Mouse (Mus musculus): ENCODE data around the gene 4833439L19Rik.
A peak's percentile ranks its signal among the peaks of the same experiment; 100 is the strongest.

4833439L19Rik gene

DNA sequence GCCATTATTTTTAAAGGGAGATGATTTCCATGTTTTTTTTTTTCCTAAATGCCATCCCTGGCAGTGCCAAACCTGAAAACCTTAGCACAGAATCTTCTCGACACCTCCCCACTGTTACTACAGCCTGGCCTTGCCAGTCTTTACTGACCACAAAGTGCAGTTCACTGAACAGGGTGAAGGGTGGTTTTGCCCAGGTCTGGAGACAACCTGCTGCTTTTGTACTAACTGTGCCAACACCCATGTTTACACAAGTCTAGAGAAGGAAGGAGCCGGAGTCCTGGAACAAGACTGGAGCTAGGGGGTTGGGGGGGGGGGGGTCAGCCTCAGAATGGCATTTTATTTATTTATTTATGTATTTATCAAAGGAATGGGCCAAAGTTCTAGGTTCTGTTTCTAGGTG lies 16.1 kb upstream of the 4833439L19Rik start:
- DNase-seq, result no peak

DNA sequence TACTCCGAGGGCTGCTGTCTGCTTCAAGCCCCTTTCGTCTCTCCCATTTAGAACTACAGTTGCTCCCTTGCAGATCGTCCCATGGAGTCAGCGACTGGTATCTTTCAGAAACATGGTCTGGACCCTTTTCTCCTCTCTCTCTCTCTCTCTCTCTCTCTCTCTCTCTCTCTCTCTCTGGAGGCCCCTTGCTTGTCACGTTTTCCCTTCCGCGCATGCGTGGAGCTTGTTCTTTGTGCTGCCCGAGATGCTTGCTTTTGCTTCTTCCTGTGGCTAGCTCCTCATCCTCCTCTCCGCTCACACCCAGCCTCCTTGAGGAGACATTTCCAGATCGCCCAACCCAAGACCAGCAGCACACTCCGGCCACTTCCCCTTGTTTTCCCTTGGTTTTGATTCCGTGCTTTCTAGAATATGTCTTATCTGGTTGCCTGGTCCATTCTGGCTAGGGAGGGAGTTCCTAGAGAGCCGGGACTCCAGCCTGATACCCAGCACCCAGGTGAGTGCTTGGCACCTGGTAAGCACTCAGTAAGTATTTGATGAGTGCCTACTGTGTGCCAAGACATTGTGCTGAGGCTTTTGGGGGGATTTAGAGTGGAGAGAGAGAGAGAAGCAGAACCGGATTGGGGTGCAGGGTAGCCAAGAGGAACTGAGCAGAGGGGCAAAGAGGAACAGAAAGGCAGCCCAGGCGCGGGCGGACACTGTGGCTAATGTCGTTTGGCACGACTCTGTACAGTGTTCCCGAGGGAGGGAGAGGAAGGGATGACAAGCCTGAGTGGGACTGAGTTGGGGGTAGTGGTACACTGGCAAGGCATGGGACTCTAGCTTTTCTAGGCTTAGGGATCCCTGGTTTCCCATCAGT lies 12.6 kb upstream of the 4833439L19Rik start:
- DNase-seq, result no peak

DNA sequence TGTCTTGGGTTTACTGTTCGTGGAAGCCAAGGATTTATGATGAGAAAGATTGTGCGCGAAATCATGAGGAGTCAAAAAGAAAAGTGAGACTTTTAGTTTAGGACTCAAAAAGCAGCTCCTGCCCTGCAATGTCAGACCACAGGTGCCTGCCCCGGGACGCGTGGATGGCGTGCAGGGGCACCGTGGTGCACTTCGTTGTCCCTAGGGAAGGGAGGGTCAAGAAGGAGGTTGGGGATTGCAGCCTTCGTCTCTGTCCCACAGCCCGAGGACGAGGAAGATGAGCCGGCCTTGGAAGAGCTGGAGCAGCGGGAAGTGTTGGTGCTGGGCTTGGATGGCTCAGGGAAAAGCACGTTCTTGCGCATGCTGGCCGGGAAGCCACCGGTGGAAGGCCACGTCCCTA lies 10.3 kb upstream of the 4833439L19Rik start:
- no peak for DNase-seq

DNA sequence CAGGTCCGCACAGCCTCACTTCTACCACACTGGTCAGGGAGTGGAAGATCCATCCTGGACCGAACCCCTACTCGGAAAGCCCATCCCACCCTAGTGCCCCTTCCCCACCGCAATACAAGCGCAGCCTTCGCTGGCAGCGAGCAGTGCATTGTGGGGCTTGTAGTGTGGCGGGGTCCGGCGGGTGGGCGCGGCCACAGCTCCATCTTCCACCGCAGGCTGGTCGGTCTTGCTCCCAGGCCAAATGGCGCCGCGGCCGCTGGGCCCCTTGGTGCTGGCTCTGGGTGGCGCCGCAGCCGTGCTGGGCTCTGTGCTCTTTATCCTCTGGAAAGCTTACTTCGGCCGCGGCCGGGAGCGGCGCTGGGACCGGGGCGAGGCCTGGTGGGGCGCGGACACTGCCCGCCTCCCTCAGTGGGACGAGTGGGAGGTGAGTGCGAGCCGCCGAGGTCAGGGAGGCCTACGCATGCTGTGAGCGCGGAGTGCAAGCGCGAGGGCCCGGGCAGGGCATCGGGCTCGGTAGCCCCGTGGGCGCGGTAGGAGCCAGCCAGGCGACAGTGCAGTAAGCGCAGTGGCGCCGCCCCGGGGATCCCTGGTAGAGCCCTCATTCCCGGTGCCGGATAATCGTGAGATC lies 9.7 kb upstream of the 4833439L19Rik start, which contains the start of gene Arl10:
Gene Arl10 (plus strand): TSS at position 162 of the 628 bp plus-strand sequence.
- peak; percentile 87 for DNase-seq

DNA sequence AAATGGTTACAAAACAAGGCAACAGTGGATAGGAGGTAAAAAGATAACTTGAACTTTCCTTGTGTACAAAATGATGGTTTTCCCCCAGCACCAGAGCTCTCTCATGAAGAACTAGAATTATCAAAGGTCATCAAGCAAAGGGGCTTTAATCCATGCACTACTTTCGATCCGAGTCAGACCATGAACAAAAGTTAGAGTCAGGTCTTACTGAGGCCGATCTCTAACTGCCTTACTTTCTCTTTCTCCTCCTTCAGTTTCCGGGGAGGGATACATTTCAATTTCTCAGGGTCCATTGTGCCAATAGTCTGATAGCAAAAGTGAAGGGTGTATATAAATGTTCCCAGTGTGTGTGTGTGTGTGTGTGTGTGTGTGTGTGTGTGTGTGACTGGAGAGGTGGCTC lies 7.4 kb upstream of the 4833439L19Rik start:
- DNase-seq, result no peak

DNA sequence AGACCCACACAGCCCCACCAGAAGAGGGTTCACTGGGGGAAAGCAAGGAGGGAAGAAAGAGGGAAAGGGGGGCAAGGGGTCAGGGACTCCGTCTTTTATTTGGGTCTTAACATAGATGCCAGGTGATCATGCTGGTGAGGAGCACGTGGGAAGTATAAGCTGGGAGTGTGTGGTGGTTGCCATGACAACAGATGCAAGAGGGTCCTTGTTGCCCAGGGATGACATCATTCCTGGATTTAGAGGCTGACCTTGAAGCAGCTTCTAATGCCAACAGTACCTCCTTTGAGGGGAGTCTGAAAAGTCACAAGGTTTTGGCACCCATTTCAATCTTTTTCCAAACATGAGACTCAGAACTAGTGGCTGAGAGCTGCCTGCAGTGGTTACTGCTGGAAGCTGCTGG lies 6.4 kb upstream of the 4833439L19Rik start:
- DNase-seq, result no peak

DNA sequence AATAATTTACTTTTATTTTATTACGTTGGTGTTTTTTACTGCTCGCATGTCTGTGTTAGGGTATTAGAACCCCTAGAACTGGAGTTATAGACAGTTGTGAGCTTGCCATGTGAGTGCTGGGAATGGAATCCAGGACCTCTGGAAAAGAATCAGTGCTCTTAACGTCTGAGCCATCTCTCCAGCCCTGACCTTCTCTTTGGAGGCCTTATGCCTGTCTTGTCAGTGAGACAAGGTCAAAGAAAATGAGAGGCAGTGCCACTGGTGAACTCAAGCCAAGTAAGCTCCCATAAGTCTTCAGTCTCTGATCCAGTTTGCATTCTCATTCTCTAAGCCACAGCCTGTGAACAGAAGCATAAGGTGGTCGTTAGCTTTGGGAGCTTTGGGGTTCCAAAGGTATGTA lies 5.5 kb upstream of the 4833439L19Rik start:
- no peak for DNase-seq

DNA sequence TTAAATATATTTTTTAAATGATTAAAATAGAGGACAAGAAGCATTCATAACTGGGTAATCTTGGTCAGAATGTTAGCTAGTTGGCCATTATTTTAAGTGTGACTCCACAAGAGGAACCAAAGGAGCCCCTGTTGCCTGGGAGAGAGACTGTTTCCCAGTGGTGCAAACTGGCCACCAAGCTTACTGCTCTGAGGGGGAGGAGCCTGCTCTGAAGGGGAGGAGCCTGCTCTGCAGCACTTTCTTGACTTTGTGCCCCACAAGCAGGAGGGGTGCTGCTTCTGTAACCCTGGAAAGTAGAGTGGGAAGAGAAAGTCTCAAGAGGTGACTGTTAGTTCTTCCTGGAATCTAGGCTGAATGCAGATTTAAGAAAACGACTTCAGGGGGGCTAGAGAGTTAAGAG lies 4.0 kb upstream of the 4833439L19Rik start:
- no peak for DNase-seq

DNA sequence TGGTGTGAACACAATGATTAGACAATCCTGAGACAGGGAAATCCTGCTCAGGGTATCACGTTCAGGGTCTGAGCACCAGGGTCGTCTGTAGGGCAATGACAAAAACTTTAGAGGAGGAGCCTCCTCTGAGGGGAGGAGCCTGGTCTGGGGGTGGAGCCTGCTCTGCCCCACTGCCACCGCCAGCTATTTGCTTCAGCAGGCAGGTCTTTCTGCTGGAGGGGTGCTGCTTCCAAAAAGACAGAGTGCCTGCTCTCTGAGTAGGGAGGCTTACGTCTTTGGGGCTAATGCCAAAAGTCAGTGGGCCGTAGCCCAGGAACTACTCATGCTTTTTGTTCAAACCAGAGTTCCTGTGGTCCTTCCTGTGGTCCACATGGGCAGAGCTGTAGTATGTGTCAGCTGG lies 3.1 kb upstream of the 4833439L19Rik start:
- DNase-seq, result peak; percentile 31

DNA sequence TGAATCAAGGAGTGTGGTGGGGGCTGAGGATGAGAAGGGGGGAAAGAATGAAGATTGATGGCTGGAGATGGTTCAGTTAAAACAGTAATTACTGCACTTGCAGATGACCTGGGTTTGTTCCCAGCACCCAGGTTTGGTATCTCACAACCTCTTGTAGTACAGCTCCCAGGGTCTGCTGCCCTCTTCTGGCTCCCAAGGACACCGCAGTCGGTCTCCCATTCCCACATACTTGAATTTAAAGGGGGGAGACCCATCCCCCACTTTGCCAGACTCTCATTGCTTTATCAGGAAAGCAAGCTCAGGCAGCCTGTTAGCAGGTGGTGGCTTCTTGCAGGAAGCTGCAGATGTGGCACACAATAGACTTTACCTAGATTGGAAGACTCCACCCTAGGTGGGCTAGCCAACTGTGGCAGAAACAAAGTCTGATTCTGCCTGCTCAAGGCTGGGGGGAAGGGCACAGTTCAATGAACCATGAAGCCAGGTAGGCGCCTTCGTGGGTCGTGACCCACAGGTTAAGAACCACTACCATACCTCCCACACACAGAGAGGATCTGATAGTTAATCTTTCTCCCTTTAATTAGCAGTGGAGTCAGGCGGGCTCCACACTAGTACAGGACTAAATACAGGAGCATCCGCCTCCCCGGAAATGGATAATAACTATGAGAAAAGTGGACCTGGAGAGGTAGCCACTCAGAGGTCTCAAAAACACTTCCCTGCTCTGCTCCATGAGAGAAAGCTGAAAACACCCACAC lies 535 bp upstream of the 4833439L19Rik start:
- DNase-seq, result peak; percentile 68

DNA sequence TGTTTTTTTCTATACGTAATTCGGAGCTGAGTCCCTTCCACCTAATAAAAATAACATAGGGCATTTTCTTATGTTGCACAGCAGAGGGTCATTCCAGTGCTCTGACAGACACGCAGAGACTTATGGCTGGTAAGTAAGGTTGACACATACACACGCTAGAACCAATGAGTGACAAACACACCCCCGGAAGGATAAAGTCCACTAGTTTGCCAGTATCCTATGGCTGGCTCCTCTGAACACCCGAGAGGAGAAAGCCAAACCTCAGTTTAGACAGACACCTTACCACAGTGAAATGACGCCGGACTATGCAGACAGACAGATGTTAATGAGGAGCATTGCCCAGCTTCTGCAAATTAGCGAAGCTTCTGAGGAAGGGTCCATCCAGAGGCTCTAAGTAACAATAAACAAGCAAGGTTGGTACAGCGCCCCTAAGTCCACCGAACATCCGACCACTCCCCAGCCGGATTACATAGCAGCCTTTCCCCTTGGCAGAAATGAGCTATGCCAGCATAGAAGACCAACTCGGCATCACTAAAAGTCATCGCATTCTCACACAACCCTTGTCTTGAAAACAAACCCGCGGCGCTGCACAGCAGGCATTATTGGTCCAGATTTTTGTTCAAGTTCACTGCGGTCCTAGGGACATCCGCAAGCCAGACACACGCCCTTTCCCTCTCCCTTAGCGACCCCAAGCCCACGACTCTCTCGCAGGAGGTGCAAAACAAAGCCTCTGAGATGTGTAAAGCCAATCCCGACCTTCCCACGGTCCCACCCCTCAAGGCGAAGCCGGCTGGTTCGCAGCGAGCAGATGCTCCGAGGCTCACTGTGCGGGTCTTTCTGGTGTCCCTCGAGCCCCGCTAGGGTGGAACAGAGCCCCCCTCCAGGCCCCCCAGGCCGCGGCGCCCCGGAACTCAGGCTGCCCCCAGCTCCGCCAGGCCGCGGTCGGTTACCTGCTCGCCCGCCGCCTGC lies 719 bp downstream of the 4833439L19Rik start:
- peak; percentile 49 for DNase-seq

DNA sequence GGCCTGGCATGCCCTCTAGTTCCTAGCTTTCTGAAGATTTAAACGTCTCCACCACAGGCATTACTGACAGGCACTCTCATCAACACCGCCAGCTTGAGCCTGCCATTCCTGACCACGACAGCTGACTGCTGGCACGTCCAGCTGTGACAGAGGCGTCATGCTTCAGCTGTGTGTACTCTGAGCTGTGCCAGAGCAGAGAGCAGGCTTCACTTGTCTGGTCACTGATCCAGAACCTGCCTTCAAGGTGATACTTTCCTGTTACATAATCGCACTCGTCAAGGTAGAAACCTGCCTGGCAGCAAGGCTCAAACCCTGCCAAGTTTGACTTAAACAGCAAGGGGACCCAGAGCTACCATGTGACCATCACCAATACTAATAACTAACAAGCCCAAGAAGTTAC lies 2.7 kb downstream of the 4833439L19Rik start:
- DNase-seq, result peak; percentile 83

DNA sequence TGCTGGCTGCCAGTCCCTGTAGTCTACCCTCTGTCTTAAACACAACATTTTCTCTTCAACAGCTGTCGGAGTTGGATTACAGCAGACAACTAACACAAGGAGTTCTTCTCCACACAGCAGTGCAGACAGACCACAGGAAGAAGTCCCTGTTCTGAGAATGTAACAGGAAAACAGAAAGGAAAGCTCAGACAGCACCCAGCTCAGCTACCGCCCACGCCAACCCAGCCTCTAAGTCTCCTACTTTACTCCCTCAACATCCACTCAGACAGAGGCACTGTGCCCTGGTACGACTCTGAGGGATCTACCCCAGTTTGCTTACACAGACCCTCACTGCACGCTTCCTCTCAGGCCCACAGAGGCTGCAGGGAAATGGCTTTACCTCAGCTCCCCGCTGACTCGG lies 4.6 kb downstream of the 4833439L19Rik start:
- no peak for DNase-seq

DNA sequence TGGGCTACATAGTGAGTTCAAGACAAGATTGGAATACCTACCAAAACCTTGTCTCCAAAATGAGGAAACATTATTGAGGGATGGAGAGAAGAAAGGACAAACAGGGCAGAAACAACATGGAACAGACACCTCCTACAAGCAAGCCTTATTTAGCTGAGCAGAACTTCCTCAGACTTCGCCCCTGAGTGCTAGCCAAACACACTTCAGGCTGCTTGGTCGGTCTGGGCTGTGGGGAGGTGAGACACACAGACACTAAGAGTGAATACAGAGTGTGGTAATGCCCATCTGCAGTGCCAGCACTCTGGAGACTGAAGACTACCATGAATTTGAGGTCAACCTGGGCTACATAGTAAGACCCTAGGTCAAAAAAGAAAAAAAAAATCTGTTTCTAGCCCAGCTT lies 5.6 kb downstream of the 4833439L19Rik start:
- no peak for DNase-seq

DNA sequence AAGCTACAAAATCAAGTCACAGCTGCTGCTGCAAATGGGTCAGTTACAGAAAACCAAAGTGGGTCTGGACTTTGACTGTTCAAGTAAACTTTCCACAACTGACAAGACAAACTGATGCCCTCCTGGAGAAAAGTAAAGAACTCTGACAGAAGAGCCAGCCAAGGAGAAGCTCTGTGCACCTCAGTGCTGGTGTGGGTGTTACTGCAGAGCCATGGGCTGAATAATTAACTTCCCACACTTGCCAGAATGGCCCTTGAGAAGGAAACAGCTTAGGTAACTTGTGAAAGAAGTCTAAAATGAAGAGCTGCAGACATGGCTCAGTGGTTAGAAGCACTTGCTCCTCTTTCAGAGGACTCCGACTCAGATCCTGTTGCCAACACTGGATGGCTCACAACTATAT lies 7.6 kb downstream of the 4833439L19Rik start:
- DNase-seq, result peak; percentile 47

DNA sequence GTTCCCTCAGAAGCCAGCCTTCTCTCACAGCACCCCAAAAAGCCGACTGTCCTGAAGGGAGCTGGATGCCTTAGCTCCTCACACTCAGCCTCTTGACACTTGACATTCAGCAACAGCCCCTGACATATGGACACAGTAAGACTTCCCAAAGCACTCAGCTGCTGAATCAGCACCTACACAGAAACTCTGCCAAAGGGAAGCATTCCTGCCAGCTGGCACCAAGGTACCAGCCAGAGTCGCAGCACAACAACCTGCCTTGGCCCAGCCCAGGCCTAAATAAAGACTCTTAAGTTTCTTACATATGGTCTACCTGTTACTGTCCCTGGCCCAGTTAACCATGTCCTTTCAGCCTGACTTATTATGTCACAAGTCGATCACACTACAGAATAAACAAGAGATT lies 8.4 kb downstream of the 4833439L19Rik start:
- DNase-seq, result peak; percentile 67

DNA sequence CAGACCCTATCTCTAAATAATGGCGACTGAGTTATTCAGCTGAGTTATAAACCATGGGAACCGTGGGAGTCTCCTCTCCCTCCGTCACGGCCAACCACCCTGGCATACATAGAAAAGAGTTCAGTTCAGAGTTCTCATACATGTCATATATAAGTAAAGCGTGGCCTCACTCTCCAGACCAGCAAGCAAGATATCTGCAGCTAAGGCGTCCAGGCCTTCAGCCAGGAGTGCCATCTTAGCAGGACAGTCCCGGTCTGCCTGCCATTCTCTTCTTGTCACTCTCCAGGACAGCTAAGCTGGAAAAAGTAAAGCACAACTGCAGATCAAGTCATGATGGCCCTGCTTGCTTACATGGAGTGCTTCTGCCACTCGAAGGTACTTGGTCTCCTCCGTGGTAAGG lies 9.1 kb downstream of the 4833439L19Rik start:
- no peak for DNase-seq

DNA sequence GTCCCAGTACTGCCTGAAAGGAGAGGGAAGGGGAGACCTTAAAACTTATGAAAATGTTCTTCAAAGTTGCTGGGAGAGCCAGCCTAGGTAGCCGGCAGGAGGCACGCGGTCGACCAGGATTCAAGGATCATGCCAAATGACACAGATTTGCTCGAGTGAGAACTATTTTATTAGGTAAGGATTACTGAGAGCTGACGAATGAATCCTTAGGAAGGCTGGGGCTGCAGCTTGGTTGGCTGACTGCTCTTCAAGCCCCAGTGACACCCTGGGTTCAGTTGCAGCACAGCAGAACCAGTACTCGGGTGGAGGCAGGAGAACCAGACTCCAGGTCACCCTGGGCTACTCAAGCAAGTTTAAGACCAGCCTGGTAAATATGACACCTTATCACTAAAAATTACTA lies 17.2 kb downstream of the 4833439L19Rik start:
- peak; percentile 29 for DNase-seq

DNA sequence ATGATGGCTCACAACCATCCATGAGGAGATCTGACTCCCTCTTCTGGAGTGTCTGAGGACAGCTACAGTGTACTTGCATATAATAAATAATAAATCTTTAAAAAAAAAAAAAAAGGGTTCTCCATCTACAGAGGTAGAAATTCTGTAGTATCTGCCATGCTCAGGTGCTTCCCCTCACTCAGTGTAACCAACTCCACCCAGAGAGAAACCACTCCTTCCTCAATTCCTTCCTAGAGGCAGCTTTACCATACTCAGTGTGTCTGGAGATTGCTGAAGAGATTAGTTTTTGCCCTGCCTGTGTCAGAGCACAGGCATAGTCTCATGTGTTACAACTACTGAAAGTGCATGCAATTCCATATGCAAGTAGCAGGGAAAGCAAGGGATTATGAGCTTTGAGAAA lies 33.1 kb downstream of the 4833439L19Rik start:
- DNase-seq, result no peak

DNA sequence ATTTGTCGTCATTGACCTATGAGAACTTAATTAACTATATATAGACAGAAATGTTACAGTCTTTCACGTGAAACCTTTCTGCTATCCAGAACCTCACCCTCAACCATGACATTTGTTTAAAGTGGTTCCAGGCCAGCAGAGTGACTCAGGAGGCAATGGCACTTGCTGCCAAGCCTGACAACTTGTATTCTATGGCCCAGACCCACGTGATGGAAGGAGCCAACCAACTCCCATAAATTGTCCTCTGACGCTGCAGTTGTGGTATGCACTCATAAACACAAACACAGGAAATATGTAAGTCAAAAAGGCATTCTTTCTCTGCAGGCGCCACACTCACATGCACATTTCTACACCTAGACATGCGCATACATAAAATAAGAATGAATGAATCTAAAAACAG lies 38.1 kb downstream of the 4833439L19Rik start:
- DNase-seq, result no peak

DNA sequence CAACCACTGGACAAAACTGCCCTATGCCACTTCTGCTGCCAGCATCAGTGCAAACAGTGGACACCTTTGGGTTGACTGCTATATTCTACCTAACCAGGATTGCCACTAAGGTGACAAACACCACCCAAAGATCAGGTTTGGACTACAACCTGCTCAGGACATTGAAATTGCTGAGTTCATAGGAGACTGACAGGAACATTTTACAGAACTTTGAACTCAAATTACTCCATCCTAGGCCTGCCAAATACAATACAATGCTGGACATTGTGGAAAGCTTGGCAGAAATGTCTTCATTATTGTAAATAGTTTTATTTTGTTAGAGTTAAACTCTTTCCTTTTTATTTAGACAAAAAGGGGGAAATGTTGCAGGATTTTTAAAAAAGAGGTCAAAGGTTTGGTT lies 44.1 kb downstream of the 4833439L19Rik start:
- DNase-seq, result no peak

DNA sequence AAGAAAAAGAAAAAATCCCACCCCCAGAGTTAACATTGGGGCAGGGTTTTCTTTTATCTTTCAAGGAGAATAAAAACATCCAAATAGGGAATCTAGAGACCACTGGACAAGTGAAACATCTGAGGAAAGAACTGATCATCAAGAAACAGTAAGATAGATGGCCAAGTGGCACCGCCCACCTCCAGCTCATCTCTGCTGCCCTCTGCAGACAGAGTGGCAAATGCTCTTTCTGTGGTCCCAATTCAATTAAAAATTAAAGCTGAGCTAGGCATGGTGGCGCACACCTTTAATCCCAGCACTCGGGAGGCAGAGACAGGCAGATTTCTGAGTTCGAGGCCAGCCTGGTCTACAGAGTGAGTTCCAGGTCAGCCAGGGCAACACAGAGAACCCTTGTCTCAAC lies 45.0 kb downstream of the 4833439L19Rik start:
- peak; percentile 31 for DNase-seq

DNA sequence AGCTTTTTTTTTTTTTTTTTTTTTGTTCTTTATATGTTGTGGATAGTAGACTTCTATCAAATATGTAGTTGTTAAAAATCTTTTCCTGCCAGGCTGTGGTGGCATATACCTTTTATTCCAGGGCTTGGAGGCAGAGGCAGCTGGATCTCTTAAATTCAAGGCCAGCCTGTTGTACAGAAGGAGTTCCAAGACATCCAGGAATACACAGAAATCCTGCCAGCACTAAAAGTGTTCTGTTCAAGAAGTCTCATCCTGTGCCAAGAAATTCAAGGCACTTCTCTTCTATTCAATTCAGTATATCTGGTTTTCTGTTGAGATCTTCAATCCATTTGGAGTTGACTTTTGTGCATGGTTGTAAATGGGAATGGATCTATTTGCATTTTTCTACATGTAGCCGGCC lies 59.3 kb downstream of the 4833439L19Rik start:
- no peak for DNase-seq
